Mouse (Mus musculus) heart, embryonic 11.5 days (tissue): ENCODE measurements around the gene Hrk. TPM values are rescaled to one million over a fixed set of nuclear protein-coding genes. Genes with fewer than 3 reads are reported as not detected.

Experiments
- ATAC-seq: fragments of 200-750 bp; cut with Nextera tagmentation; replicated peaks from 2 replicates; pipeline ENCODE4 v1.8.0; 2017; ENCODE audit warnings: moderate library complexity; ENCODE audit not compliant: insufficient number of reproducible peaks, low FRiP score, low TSS enrichment
- H3K27ac ChIP-seq: fragments of 300-500 bp; sonication (generic); 2 replicates; pipeline ENCODE4 v1.5.1; 2014; ENCODE audit warnings: mild to moderate bottlenecking, low read depth, low read length
- H3K27me3 ChIP-seq: fragments of 300-500 bp; sonication (generic); 2 replicates; pipeline ENCODE4 v1.6.1; 2014; ENCODE audit warnings: mild to moderate bottlenecking, low read length, mixed read lengths; ENCODE audit not compliant: control insufficient read depth, insufficient read depth
- H3K36me3 ChIP-seq: fragments of 300-500 bp; sonication (generic); 2 replicates; pipeline ENCODE4 v1.6.1; 2014; ENCODE audit warnings: mild to moderate bottlenecking, low read length, moderate library complexity, mixed read lengths; ENCODE audit not compliant: control insufficient read depth, insufficient read depth
- H3K4me1 ChIP-seq: fragments of 300-500 bp; sonication (generic); 2 replicates; pipeline ENCODE4 v1.6.1; 2014; ENCODE audit warnings: low read length; ENCODE audit not compliant: control insufficient read depth, insufficient read depth
- H3K4me2 ChIP-seq: fragments of 300-500 bp; sonication (generic); 2 replicates; pipeline ENCODE4 v1.6.1; 2014; ENCODE audit warnings: mild to moderate bottlenecking, moderate library complexity
- H3K4me3 ChIP-seq: fragments of 300-500 bp; sonication (generic); 2 replicates; pipeline ENCODE4 v1.5.1; 2014; ENCODE audit warnings: low read depth, low read length
- H3K9ac ChIP-seq: fragments of 300-500 bp; sonication (generic); 2 replicates; pipeline ENCODE4 v1.6.1; 2014; ENCODE audit warnings: mild to moderate bottlenecking, low read depth, low read length, moderate library complexity
- H3K9me3 ChIP-seq: fragments of 300-500 bp; sonication (generic); replicated peaks from 2 replicates; pipeline ENCODE4 v1.6.1; 2016; ENCODE audit warnings: low read length; ENCODE audit not compliant: control insufficient read depth
- WGBS: fragments of 180-500 bp; shearing (Covaris S2); extraction: QIAGEN DNeasy Blood & Tissue Kit; methylation state at CpG from one replicate; pipeline ENCODE4 v1.1.7; 2014; ENCODE audit not compliant: insufficient replicate concordance; 5-methylcytosine and 5-hydroxymethylcytosine counted together
- polyA plus RNA-seq: library from polyadenylated mRNA; unstranded; fragments of >200 nt; fragmentation: Nextera tagmentation; extraction: Ambion mirVana; gene quantifications from 2 replicates; pipeline ENCODE4 v1.2.1, GENCODE M21; 2014

Hrk gene
- polyA plus RNA-seq, 1 experiment from 2014 or later: not detected

DNA sequence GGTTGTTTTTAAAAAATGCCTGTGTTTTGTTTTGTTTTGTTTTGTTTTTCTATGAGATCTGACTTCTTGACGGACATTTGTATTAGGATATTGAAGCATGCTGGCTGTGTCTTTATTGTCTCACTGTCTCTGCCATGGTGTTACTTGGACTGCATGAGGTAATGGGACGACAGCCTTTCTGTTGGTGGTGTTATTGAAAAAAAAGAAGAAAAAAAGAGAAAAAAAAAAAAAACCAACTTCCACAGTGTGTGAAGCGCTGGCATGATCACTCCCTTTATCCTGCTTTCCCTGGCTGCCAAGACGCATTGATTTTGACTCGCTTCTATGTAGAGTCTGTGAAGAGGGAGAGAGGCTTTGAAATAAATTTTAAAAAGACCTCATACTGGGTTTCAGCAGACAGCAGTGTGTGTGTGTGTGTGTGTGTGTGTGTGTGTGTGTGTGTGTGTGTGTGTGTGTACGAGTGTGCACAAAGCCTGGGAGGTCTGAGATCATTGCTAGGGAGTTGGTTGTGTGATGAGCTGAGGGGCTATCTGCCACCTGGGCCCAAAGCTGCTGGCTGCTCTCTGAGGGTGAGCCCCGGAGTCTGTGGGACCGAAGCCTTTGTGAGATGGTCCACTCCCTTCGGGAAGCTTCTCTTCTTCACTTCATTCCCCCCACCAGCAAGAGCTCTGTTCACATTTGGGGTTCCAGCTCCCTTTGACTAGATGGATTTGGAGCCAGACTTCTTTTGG lies 22.6 kb downstream of the Hrk start:
- H3K9ac ChIP-seq: no peak overlapping the region
- no peaks in the 10 kb centered on the region for H3K36me3 ChIP-seq
- H3K4me2 ChIP-seq: no peak overlapping the region
- no peaks in the 10 kb centered on the region for H3K9me3 ChIP-seq
- H3K4me3 ChIP-seq: no peak overlapping the region
- ATAC-seq: no peak
- peaks cover 19% of the 10 kb centered on the region for H3K27me3 ChIP-seq
- WGBS: 76% methylated on average over 9 of the region's 9 CpGs
- H3K4me1 ChIP-seq: no peaks in the 10 kb centered on the region
- no peak overlapping the region for H3K27ac ChIP-seq

- H3K4me1 ChIP-seq: no peaks in the 10 kb centered on the region
- no peak overlapping the region for H3K4me3 ChIP-seq
- H3K27ac ChIP-seq: no peak overlapping the region
- WGBS: 64% methylated on average over 6 of the region's 6 CpGs
- no peak overlapping the region for H3K4me2 ChIP-seq
- no peaks in the 10 kb centered on the region for H3K36me3 ChIP-seq
- H3K9me3 ChIP-seq: no peaks in the 10 kb centered on the region
- ATAC-seq: no peak
- peaks cover 26% of the 10 kb centered on the region for H3K27me3 ChIP-seq
- H3K9ac ChIP-seq: no peak overlapping the region
Measured at GRCm38 (mm10) chr5:118188356-118188755, 23.9 kb downstream of the Hrk start.

DNA sequence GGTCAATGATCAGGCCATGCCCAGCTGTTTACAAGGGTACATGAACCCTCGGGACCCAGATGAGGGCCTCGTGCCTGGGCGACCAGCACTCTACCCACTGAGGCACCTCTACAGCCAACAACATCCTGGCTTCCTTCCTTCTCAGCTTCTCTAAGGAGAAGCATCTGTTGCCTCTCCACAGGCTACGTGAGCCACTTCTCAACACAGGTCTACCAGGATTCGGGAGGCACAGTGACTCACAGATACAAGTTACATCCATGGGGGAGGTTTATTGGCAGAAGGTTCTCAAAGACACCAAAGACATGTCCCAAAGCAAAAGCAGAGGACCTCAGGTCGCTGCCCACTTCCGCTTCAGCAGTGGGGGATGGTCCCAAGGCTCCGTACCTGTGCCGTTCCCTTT lies 26.0 kb downstream of the Hrk start:
- H3K36me3 ChIP-seq: no peaks in the 10 kb centered on the region
- H3K9me3 ChIP-seq: no peaks in the 10 kb centered on the region
- no peak overlapping the region for H3K4me3 ChIP-seq
- H3K27me3 ChIP-seq: peaks cover 35% of the 10 kb centered on the region
- H3K4me1 ChIP-seq: no peaks in the 10 kb centered on the region
- H3K9ac ChIP-seq: no peak overlapping the region
- ATAC-seq: no peak
- 77% methylated on average over 9 of the region's 9 CpGs for WGBS
- H3K4me2 ChIP-seq: no peak overlapping the region
- H3K27ac ChIP-seq: no peak overlapping the region

DNA sequence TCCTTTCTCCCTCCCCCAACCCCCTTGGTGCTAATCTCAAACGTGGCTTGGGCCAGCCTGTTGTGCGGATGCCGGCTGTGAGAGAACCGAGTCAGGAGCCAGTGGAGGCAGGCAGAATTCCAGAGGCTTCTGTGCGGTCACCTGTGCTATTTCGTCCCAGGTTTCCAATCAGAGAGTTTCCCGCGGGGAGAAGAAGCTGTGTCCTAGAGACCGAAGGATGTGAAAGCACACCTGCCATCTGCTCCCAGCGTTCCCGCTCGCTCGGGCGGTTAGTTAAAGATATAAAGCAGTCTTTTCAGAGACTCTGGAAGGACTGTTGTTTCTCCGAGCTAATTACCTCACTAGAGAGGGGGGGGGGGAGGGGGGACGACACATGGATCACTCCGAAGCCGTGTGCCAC lies 27.8 kb downstream of the Hrk start:
- Histone ChIP-seq H3K9ac (no peak overlapping the region), H3K4me2 (no peak overlapping the region), H3K4me1 (no peaks in the 10 kb centered on the region), H3K9me3 (no peaks in the 10 kb centered on the region), H3K4me3 (no peak overlapping the region), H3K36me3 (no peaks in the 10 kb centered on the region), H3K27ac (no peak overlapping the region), H3K27me3 (peaks cover 35% of the 10 kb centered on the region)
- no peak for ATAC-seq
- WGBS: 27% methylated on average over 18 of the region's 18 CpGs

DNA sequence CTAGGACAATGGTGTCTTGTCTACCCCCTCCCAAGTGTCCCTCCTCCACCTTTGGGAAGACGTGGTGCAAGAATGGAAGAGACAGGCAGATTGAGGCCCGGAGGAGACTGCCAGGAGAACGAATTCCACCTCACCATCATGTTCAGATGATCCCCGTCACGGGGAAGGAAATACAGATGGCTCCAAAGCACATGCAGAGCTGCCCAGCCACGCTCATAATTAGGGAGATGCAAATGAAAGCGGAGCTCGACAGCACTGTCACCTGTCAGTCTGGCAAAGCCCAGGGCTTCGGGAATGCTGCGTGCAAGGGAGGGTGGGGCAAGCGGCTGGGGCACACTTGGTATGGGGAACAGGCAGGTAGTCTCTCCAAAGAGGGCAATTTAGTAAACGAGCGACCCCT lies 33.0 kb downstream of the Hrk start:
- no peak overlapping the region for H3K27ac ChIP-seq
- no peak overlapping the region for H3K4me3 ChIP-seq
- no peak overlapping the region for H3K4me2 ChIP-seq
- peaks cover 14% of the 10 kb centered on the region for H3K27me3 ChIP-seq
- H3K4me1 ChIP-seq: no peaks in the 10 kb centered on the region
- H3K36me3 ChIP-seq: no peaks in the 10 kb centered on the region
- 74% methylated on average over 13 of the region's 13 CpGs for WGBS
- no peak for ATAC-seq
- H3K9ac ChIP-seq: no peak overlapping the region
- no peaks in the 10 kb centered on the region for H3K9me3 ChIP-seq

DNA sequence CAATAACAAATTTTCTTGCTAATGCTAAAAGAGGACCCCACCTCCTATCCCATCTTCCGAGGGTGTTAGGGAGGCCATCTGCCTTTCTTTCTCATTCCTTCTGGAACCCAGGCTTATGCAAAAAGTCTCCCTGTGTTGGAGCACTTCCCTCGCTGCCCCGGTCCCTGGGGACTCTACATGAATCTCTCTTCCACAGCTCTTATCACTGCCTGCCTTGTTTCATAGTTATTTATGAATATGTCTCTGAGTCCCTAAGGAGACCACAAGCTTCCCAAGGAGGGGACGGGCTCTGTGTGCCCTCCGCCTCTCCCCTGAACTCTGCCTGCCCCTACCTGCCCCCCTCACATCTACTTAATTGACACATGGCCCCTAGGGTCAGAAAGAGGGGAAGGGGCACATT lies 35.2 kb downstream of the Hrk start:
- WGBS: 58% methylated on average over 5 of the region's 5 CpGs
- Histone ChIP-seq H3K27ac (no peak overlapping the region), H3K4me1 (no peaks in the 10 kb centered on the region), H3K4me3 (no peak overlapping the region), H3K4me2 (no peak overlapping the region), H3K9me3 (no peaks in the 10 kb centered on the region), H3K36me3 (no peaks in the 10 kb centered on the region), H3K27me3 (peaks cover 4% of the 10 kb centered on the region; the same call in 1 of the 2 replicates), H3K9ac (no peak overlapping the region)
- ATAC-seq: no peak

GRCm38 (mm10) chr5:118204675-118205440 lies 40.4 kb downstream of the Hrk start:
- 77% methylated on average over 16 of the region's 16 CpGs for whole genome bisulfite sequencing
- H3K27me3 ChIP-seq: no peaks in the 10 kb centered on the region
- ATAC-seq: no peak
- H3K36me3 ChIP-seq: no peaks in the 10 kb centered on the region
- H3K9ac ChIP-seq: no peak overlapping the region
- H3K27ac ChIP-seq: no peak overlapping the region
- no peak overlapping the region for H3K4me3 ChIP-seq
- no peak overlapping the region for H3K4me2 ChIP-seq
- H3K9me3 ChIP-seq: no peaks in the 10 kb centered on the region
- H3K4me1 ChIP-seq: no peaks in the 10 kb centered on the region

GRCm38 (mm10) chr5:118205852-118206251 lies 41.4 kb downstream of the Hrk start:
- Histone ChIP-seq H3K9ac (no peak overlapping the region), H3K36me3 (no peaks in the 10 kb centered on the region), H3K27me3 (no peaks in the 10 kb centered on the region), H3K9me3 (no peaks in the 10 kb centered on the region), H3K4me2 (no peak overlapping the region), H3K4me3 (no peak overlapping the region), H3K27ac (no peak overlapping the region), H3K4me1 (no peaks in the 10 kb centered on the region)
- whole genome bisulfite sequencing: 78% methylated on average over 8 of the region's 8 CpGs
- ATAC-seq: no peak
